Mouse (Mus musculus): ENCODE results near the gene Atp8b4. TPM values are rescaled to one million over a fixed set of nuclear protein-coding genes. Genes with fewer than 3 reads are reported as not detected.

Gene Atp8b4
- polyA plus RNA-seq, 2 experiments from 2014 or later: 0.24 to 0.96 TPM

- no peak for ATAC-seq
These were observed 67.9 kb downstream of the Atp8b4 start for GRCm38 (mm10) chr2:126432481-126433066.

GRCm38 (mm10) chr2:126429282-126429681 lies 71.2 kb downstream of the Atp8b4 start:
- ATAC-seq: no peak

GRCm38 (mm10) chr2:126425223-126425622 lies 75.3 kb downstream of the Atp8b4 start:
- ATAC-seq: no peak

- ATAC-seq: no peak
These were observed 75.8 kb downstream of the Atp8b4 start for GRCm38 (mm10) chr2:126424714-126425113.

GRCm38 (mm10) chr2:126420901-126421300 lies 79.6 kb downstream of the Atp8b4 start:
- ATAC-seq: no peak

- no peak for ATAC-seq
These were observed 81.6 kb downstream of the Atp8b4 start for GRCm38 (mm10) chr2:126418916-126419315.

- no peak for ATAC-seq
These were observed 83.7 kb downstream of the Atp8b4 start for GRCm38 (mm10) chr2:126416772-126417171.

GRCm38 (mm10) chr2:126415981-126416380 lies 84.5 kb downstream of the Atp8b4 start:
- no peak for ATAC-seq

- ATAC-seq: no peak
These were observed 87.7 kb downstream of the Atp8b4 start for GRCm38 (mm10) chr2:126412759-126413158.

GRCm38 (mm10) chr2:126399454-126399853 lies 101.0 kb downstream of the Atp8b4 start:
- ATAC-seq: no peak

- no peak for ATAC-seq
These were observed 101.5 kb downstream of the Atp8b4 start for GRCm38 (mm10) chr2:126399017-126399416.

- ATAC-seq: no peak
These were observed 102.3 kb downstream of the Atp8b4 start for GRCm38 (mm10) chr2:126398216-126398615.

GRCm38 (mm10) chr2:126397513-126397912 lies 103.0 kb downstream of the Atp8b4 start:
- no peak for ATAC-seq

- no peak for ATAC-seq
These were observed 105.5 kb downstream of the Atp8b4 start for GRCm38 (mm10) chr2:126394924-126395323.

GRCm38 (mm10) chr2:126387458-126388037 lies 112.9 kb downstream of the Atp8b4 start:
- no peak for ATAC-seq

- ATAC-seq: no peak
These were observed 114.4 kb downstream of the Atp8b4 start for GRCm38 (mm10) chr2:126386056-126386455.

GRCm38 (mm10) chr2:126380300-126380699 lies 120.2 kb downstream of the Atp8b4 start:
- no peak for ATAC-seq

GRCm38 (mm10) chr2:126371634-126372033 lies 128.8 kb downstream of the Atp8b4 start:
- no peak for ATAC-seq

- ATAC-seq: no peak
These were observed 130.7 kb downstream of the Atp8b4 start for GRCm38 (mm10) chr2:126369815-126370214.

- ATAC-seq: no peak
These were observed 136.4 kb downstream of the Atp8b4 start for GRCm38 (mm10) chr2:126363745-126364725.

GRCm38 (mm10) chr2:126363050-126363744 lies 137.3 kb downstream of the Atp8b4 start:
- ATAC-seq: no peak

GRCm38 (mm10) chr2:126361131-126361810 lies 139.2 kb downstream of the Atp8b4 start:
- no peak for ATAC-seq
